Mouse (Mus musculus) gastrocnemius, postnatal 10 days (tissue): ENCODE results near the gene Eif4e. TPM values are rescaled to one million over a fixed set of nuclear protein-coding genes. Genes with fewer than 3 reads are reported as not detected.
"Not testable (repeated sequence)": the region's sequence is repeated elsewhere in the genome, so short reads cannot be mapped to it uniquely, and the experiment has no call there.

Source experiments
- DNase-seq: peaks from one replicate; pipeline ENCODE4 v3.0.0; 2021; ENCODE audit warnings: mixed read lengths
- total RNA-seq, 2 experiments: library from RNA; stranded (reverse); gene quantifications; 2 replicates each; pipeline ENCODE4 v1.2.3; 2021

The Eif4e gene
- total RNA-seq, 2 experiments from 2014 or later = 125 to 129 TPM

- no peak for DNase-seq
These were observed 8.1 kb upstream of the Eif4e start for GRCm38 (mm10) chr3:138517881-138518280.

- no peak for DNase-seq
These were observed 6.8 kb upstream of the Eif4e start for GRCm38 (mm10) chr3:138519218-138519617.

- DNase-seq = no peak
These were observed 2.0 kb upstream of the Eif4e start for GRCm38 (mm10) chr3:138523956-138524355.

GRCm38 (mm10) chr3:138525494-138525893, 485 bp upstream of the Eif4e start:
- DNase-seq = no peak

- peak; percentile 94 for DNase-seq
These were observed 1.1 kb downstream of the Eif4e start for GRCm38 (mm10) chr3:138526916-138527666.

GRCm38 (mm10) chr3:138527667-138528231, 1.8 kb downstream of the Eif4e start:
- DNase-seq = peak; percentile 69

- DNase-seq = no peak
These were observed 2.3 kb downstream of the Eif4e start for GRCm38 (mm10) chr3:138528265-138528664.

- no peak for DNase-seq
These were observed 4.8 kb downstream of the Eif4e start for GRCm38 (mm10) chr3:138530578-138531478.

GRCm38 (mm10) chr3:138531479-138532181, 5.7 kb downstream of the Eif4e start:
- no peak for DNase-seq

- DNase-seq = no peak
These were observed 6.8 kb downstream of the Eif4e start for GRCm38 (mm10) chr3:138532764-138533163.

GRCm38 (mm10) chr3:138536031-138536430, 10.1 kb downstream of the Eif4e start:
- DNase-seq = no peak

GRCm38 (mm10) chr3:138542621-138543020, 16.6 kb downstream of the Eif4e start:
- DNase-seq = no peak

GRCm38 (mm10) chr3:138544117-138544516, 18.1 kb downstream of the Eif4e start:
- DNase-seq = no peak

- DNase-seq = no peak
These were observed 20.7 kb downstream of the Eif4e start for GRCm38 (mm10) chr3:138546678-138547077.

GRCm38 (mm10) chr3:138549045-138549444, 23.1 kb downstream of the Eif4e start:
- DNase-seq = no peak

GRCm38 (mm10) chr3:138550336-138551123, 24.6 kb downstream of the Eif4e start:
- no peak for DNase-seq

GRCm38 (mm10) chr3:138555279-138555678, 29.3 kb downstream of the Eif4e start:
- not testable (repeated sequence) for DNase-seq

GRCm38 (mm10) chr3:138558529-138558928, 32.5 kb downstream of the Eif4e start:
- DNase-seq = no peak

- no peak for DNase-seq
These were observed 34.3 kb downstream of the Eif4e start for GRCm38 (mm10) chr3:138560242-138560641.

GRCm38 (mm10) chr3:138560886-138561285, 34.9 kb downstream of the Eif4e start:
- DNase-seq = no peak

- no peak for DNase-seq
These were observed 52.9 kb downstream of the Eif4e start for GRCm38 (mm10) chr3:138578867-138579266.
